Mouse (Mus musculus): ENCODE results near the gene Ispd. TPM values are rescaled to one million over a fixed set of nuclear protein-coding genes. Genes with fewer than 3 reads are reported as not detected.

Ispd gene
- polyA plus RNA-seq, 1 experiment from 2014 or later: 16.7 TPM

DNA sequence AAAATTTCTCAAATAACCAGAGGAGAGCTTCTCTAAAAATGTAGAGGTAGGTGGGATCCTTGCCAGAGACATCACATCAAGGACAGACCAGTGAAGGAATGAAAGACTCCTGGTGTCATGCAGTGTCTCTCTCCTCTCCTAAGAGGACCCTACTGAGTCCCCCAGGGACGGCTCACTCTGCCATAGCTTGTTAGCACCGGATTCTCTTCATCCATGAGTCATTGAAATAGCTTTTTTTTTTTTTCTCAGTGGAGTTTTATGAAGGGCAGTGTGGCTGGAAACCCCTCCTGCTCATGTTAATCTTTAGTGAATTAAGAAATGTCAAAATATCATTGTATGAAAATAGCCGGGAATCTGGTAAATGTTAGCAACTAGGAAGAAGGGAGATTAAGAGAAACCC is 342.1 kb downstream of the Ispd start:
- WGBS: 70% methylated on average over 3 of the region's 3 CpGs
- ATAC-seq (ENCODE audit: low FRiP score, low TSS enrichment): no peak

DNA sequence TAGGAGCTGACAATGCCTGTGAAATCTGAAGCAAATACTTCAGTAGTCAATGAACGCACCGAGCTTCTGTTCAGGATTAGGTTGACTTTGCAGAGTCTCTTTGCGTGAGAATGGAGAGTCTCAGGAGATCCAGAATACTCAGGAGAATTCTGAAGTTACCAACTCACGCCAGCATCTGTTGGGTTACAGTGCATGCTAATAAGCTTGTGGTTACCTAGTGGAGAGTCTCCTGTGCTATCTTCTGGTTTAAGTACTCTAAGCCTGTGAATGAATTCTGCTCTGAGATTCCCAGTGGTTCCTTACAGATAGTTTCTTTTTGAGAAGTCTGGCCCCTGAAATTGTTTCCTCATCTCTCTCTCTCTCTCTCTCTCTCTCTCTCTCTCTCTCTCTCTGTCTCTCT is 343.0 kb downstream of the Ispd start:
- Histone ChIP-seq H3K4me3 (ENCODE audit: low read length) (no peak overlapping the region), H3K9ac (ENCODE audit: low read depth, low read length) (no peak overlapping the region), H3K4me1 (ENCODE audit: control insufficient read depth, insufficient read depth, low read length) (no peaks in the 10 kb centered on the region), H3K27me3 (ENCODE audit: control insufficient read depth, insufficient read depth, low read length) (no peaks in the 10 kb centered on the region), H3K36me3 (ENCODE audit: control insufficient read depth, insufficient read depth, low read length) (no peaks in the 10 kb centered on the region), H3K9me3 (ENCODE audit: control insufficient read depth, low read length) (no peaks in the 10 kb centered on the region), H3K27ac (ENCODE audit: low read depth, low read length) (no peak overlapping the region), H3K4me2 (replicated peaks; ENCODE audit: low read depth, low read length) (no peak overlapping the region)
- no peak for ATAC-seq (ENCODE audit: low FRiP score, low TSS enrichment)
- 81% methylated on average over 4 of the region's 4 CpGs for WGBS

More for the DNA sequence above, 342.1 kb downstream of the Ispd start:
- Histone ChIP-seq H3K27me3 (ENCODE audit: control insufficient read depth, insufficient read depth, low read length) (no peaks in the 10 kb centered on the region), H3K9ac (ENCODE audit: low read depth, low read length) (no peak overlapping the region), H3K4me3 (ENCODE audit: low read length) (no peak overlapping the region), H3K4me1 (ENCODE audit: control insufficient read depth, insufficient read depth, low read length) (peaks cover 5% of the 10 kb centered on the region; the same call in 1 of the 2 replicates), H3K36me3 (ENCODE audit: control insufficient read depth, insufficient read depth, low read length) (no peaks in the 10 kb centered on the region), H3K27ac (ENCODE audit: low read depth, low read length) (no peak overlapping the region), H3K4me2 (replicated peaks; ENCODE audit: low read depth, low read length) (no peak overlapping the region), H3K9me3 (ENCODE audit: control insufficient read depth, low read length) (no peaks in the 10 kb centered on the region)

DNA sequence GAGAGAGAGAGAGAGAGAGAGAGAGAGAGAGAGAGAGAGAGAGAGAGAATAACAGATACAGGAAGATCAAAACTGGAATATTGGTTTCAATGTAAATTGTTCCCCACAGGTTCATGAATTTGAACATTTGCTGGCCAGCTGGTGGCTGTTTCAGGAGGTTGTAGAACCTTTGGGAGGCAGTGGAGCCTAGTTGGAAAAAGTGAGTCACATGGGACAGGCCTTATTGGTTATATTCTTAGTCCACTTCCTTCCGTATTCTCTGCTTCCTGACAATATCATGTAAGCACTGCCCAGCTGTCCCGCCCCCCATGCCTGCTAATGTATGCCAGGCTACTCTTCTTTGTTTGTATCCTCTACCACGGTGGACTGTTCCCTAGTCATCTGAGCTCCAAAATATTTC is 344.0 kb downstream of the Ispd start:
- no peak overlapping the region for H3K9ac ChIP-seq (ENCODE audit: low read depth, low read length)
- no peaks in the 10 kb centered on the region for H3K36me3 ChIP-seq (ENCODE audit: control insufficient read depth, insufficient read depth, low read length)
- ATAC-seq (ENCODE audit: low FRiP score, low TSS enrichment): no peak
- no peaks in the 10 kb centered on the region for H3K27me3 ChIP-seq (ENCODE audit: control insufficient read depth, insufficient read depth, low read length)
- no peaks in the 10 kb centered on the region for H3K9me3 ChIP-seq (ENCODE audit: control insufficient read depth, low read length)
- H3K4me1 ChIP-seq (ENCODE audit: control insufficient read depth, insufficient read depth, low read length): no peaks in the 10 kb centered on the region
- no peak overlapping the region for H3K4me2 ChIP-seq (replicated peaks; ENCODE audit: low read depth, low read length)
- 85% methylated on average over 3 of the region's 3 CpGs for WGBS
- no peak overlapping the region for H3K27ac ChIP-seq (ENCODE audit: low read depth, low read length)
- H3K4me3 ChIP-seq (ENCODE audit: low read length): no peak overlapping the region

GRCm38 (mm10) chr12:36726026-36726425 is 344.8 kb downstream of the Ispd start:
- Histone ChIP-seq H3K27me3 (ENCODE audit: control insufficient read depth, insufficient read depth, low read length) (no peaks in the 10 kb centered on the region), H3K9ac (ENCODE audit: low read depth, low read length) (no peak overlapping the region), H3K27ac (ENCODE audit: low read depth, low read length) (no peak overlapping the region), H3K36me3 (ENCODE audit: control insufficient read depth, insufficient read depth, low read length) (no peaks in the 10 kb centered on the region), H3K4me3 (ENCODE audit: low read length) (no peak overlapping the region), H3K4me2 (replicated peaks; ENCODE audit: low read depth, low read length) (no peak overlapping the region), H3K9me3 (ENCODE audit: control insufficient read depth, low read length) (no peaks in the 10 kb centered on the region), H3K4me1 (ENCODE audit: control insufficient read depth, insufficient read depth, low read length) (no peaks in the 10 kb centered on the region)
- peak; percentile 89 for ATAC-seq (ENCODE audit: low FRiP score, low TSS enrichment)
- 34% methylated on average over 1 of the region's 1 CpGs for WGBS

GRCm38 (mm10) chr12:36733673-36734371 is 352.6 kb downstream of the Ispd start:
- no peak overlapping the region for H3K4me2 ChIP-seq (replicated peaks; ENCODE audit: low read depth, low read length)
- H3K27me3 ChIP-seq (ENCODE audit: control insufficient read depth, insufficient read depth, low read length): no peaks in the 10 kb centered on the region
- H3K36me3 ChIP-seq (ENCODE audit: control insufficient read depth, insufficient read depth, low read length): no peaks in the 10 kb centered on the region
- no peaks in the 10 kb centered on the region for H3K9me3 ChIP-seq (ENCODE audit: control insufficient read depth, low read length)
- ATAC-seq (ENCODE audit: low FRiP score, low TSS enrichment): no peak
- no peak overlapping the region for H3K9ac ChIP-seq (ENCODE audit: low read depth, low read length)
- no peak overlapping the region for H3K27ac ChIP-seq (ENCODE audit: low read depth, low read length)
- H3K4me3 ChIP-seq (ENCODE audit: low read length): no peak overlapping the region
- no peaks in the 10 kb centered on the region for H3K4me1 ChIP-seq (ENCODE audit: control insufficient read depth, insufficient read depth, low read length)
- 90% methylated on average over 4 of the region's 4 CpGs for WGBS

Other genes with a start within 250 kb of the Ispd start
- gene Ankmy2, start 224.3 kb upstream of the Ispd start, polyA plus RNA-seq (2014; fragmentation: Nextera tagmentation; extraction: Ambion mirVana): 29.0 and 36.4 TPM in 2 replicates
- 243 and 256 TPM in 2 replicates for gene Bzw2, start 223.4 kb upstream of the Ispd start, polyA plus RNA-seq (2014; fragmentation: Nextera tagmentation; extraction: Ambion mirVana)
- gene Lrrc72, start 128.1 kb upstream of the Ispd start, polyA plus RNA-seq (2014; fragmentation: Nextera tagmentation; extraction: Ambion mirVana): not detected in 2 replicates
- gene Sostdc1, start 67.3 kb upstream of the Ispd start, polyA plus RNA-seq (2014; fragmentation: Nextera tagmentation; extraction: Ambion mirVana): 42.9 and 50.1 TPM in 2 replicates
- gene D630036H23Rik, start 731 bp downstream of the Ispd start, polyA plus RNA-seq (2014; fragmentation: Nextera tagmentation; extraction: Ambion mirVana): 0.77 and 2.8 TPM in 2 replicates

Data from kidney, embryonic 14.5 days (tissue).